Mouse (Mus musculus): ENCODE data around the gene C87414. TPM values are rescaled to one million over a fixed set of nuclear protein-coding genes. Genes with fewer than 3 reads are reported as not detected.
"Not testable (repeated sequence)": the region's sequence is repeated elsewhere in the genome, so short reads cannot be mapped to it uniquely, and the experiment has no call there.

The C87414 gene
- total RNA-seq (2021): not detected

- intact Hi-C loops (cut with DNase I); DNase-seq (ENCODE audit: low spot score in 2 of 2): not testable (repeated sequence)
Observed at GRCm38 (mm10) chr5:93671451-93671850, at the start of gene C87414. Gene C87414, minus strand, starts transcription at chr5:93671551.

GRCm38 (mm10) chr5:93684661-93685060 lies 13.3 kb upstream of the C87414 start:
- intact Hi-C loops (cut with DNase I); DNase-seq (ENCODE audit: low spot score in 2 of 2): not testable (repeated sequence)

Other genes starting within 250 kb of the C87414 start
- not detected for gene Gm16427, start 131.4 kb downstream of the C87414 start, total RNA-seq (2021)
- gene Gm7792, start 172.2 kb upstream of the C87414 start, total RNA-seq (2021): not detected